Mouse (Mus musculus): ENCODE data around the gene Clpsl2.

The Clpsl2 gene

GRCm38 (mm10) chr17:28565181-28565580 is 16.0 kb downstream of the Clpsl2 start:
- DNase-seq: no peak

GRCm38 (mm10) chr17:28567541-28567940 is 18.3 kb downstream of the Clpsl2 start:
- DNase-seq: no peak

- no peak for DNase-seq
Observed at GRCm38 (mm10) chr17:28571868-28572267, 22.7 kb downstream of the Clpsl2 start.

GRCm38 (mm10) chr17:28572521-28572920 is 23.3 kb downstream of the Clpsl2 start:
- DNase-seq: no peak

- no peak for DNase-seq
Observed at GRCm38 (mm10) chr17:28572941-28573340, 23.7 kb downstream of the Clpsl2 start.

GRCm38 (mm10) chr17:28575244-28576125 is 26.3 kb downstream of the Clpsl2 start, which contains the start of gene Lhfpl5:
Lhfpl5 (plus strand) TSS chr17:28575641.
- DNase-seq: peak; percentile 33 to 49

- no peak for DNase-seq
Observed at GRCm38 (mm10) chr17:28580396-28580795, 31.2 kb downstream of the Clpsl2 start.

GRCm38 (mm10) chr17:28581056-28581455 is 31.8 kb downstream of the Clpsl2 start:
- DNase-seq: no peak

GRCm38 (mm10) chr17:28586509-28586908 is 37.3 kb downstream of the Clpsl2 start:
- DNase-seq: no peak

- DNase-seq: no peak
Observed at GRCm38 (mm10) chr17:28588591-28588990, 39.4 kb downstream of the Clpsl2 start.

- DNase-seq: no peak
Observed at GRCm38 (mm10) chr17:28590596-28590995, 41.4 kb downstream of the Clpsl2 start.

- no peak for DNase-seq
Observed at GRCm38 (mm10) chr17:28591476-28591875, 42.3 kb downstream of the Clpsl2 start.

GRCm38 (mm10) chr17:28592998-28593397 is 43.8 kb downstream of the Clpsl2 start:
- DNase-seq: peak; percentile 76

GRCm38 (mm10) chr17:28593965-28594364 is 44.8 kb downstream of the Clpsl2 start:
- DNase-seq: no peak

- no peak for DNase-seq
Observed at GRCm38 (mm10) chr17:28600780-28601179, 51.6 kb downstream of the Clpsl2 start.

- DNase-seq: no peak
Observed at GRCm38 (mm10) chr17:28601557-28602250, 52.5 kb downstream of the Clpsl2 start.

All from cerebellum, postnatal 36 days (tissue).